Mouse (Mus musculus) heart, embryonic 16.5 days (tissue): ENCODE measurements around the gene Prdm1. TPM values are rescaled to one million over a fixed set of nuclear protein-coding genes. Genes with fewer than 3 reads are reported as not detected.

Source experiments
- ATAC-seq: fragments of 200-750 bp; cut with Nextera tagmentation; replicated peaks from 2 replicates; pipeline ENCODE4 v1.8.0; 2017; ENCODE audit warnings: moderate number of reproducible peaks; ENCODE audit not compliant: insufficient read depth, low FRiP score; ENCODE audit errors: extremely low read depth
- H3K27ac ChIP-seq: fragments of 300-500 bp; sonication (generic); 2 replicates; pipeline ENCODE4 v1.5.1; 2014; ENCODE audit warnings: mild to moderate bottlenecking, low read length, control low read depth, moderate library complexity
- H3K27me3 ChIP-seq: fragments of 300-500 bp; sonication (generic); 2 replicates; pipeline ENCODE4 v1.6.1; 2014; ENCODE audit warnings: low read length, mixed read lengths; ENCODE audit not compliant: control insufficient read depth, insufficient read depth
- H3K36me3 ChIP-seq: fragments of 300-500 bp; sonication (generic); 2 replicates; pipeline ENCODE4 v1.6.1; 2014; ENCODE audit not compliant: control insufficient read depth, insufficient read depth
- H3K4me1 ChIP-seq: fragments of 300-500 bp; sonication (generic); 2 replicates; pipeline ENCODE4 v1.6.1; 2014; ENCODE audit warnings: low read length, mixed read lengths; ENCODE audit not compliant: control insufficient read depth, insufficient read depth
- H3K4me2 ChIP-seq: fragments of 300-500 bp; sonication (generic); 2 replicates; pipeline ENCODE4 v1.6.1; 2014; ENCODE audit warnings: low read depth, mild to moderate bottlenecking, control low read depth, low read length
- H3K4me3 ChIP-seq: fragments of 300-500 bp; sonication (generic); 2 replicates; pipeline ENCODE4 v1.5.1; 2014; ENCODE audit warnings: mild to moderate bottlenecking, control low read depth, low read length
- H3K9ac ChIP-seq: fragments of 300-500 bp; sonication (generic); 2 replicates; pipeline ENCODE4 v1.6.1; 2014; ENCODE audit warnings: low read length, control low read depth
- H3K9me3 ChIP-seq: fragments of 300-500 bp; sonication (generic); replicated peaks from 2 replicates; pipeline ENCODE4 v1.6.1; 2016; ENCODE audit warnings: low read length; ENCODE audit not compliant: control insufficient read depth
- WGBS: fragments of 180-500 bp; shearing (Covaris S2); extraction: QIAGEN DNeasy Blood & Tissue Kit; methylation state at CpG from one replicate; pipeline ENCODE4 v1.1.7; 2014; 5-methylcytosine and 5-hydroxymethylcytosine counted together
- polyA plus RNA-seq: library from polyadenylated mRNA; unstranded; fragments of >200 nt; fragmentation: Nextera tagmentation; extraction: Ambion mirVana; gene quantifications from 2 replicates; pipeline ENCODE4 v1.2.1, GENCODE M21; 2015

The Prdm1 gene
- polyA plus RNA-seq, 1 experiment from 2014 or later: 0.98 TPM

GRCm38 (mm10) chr10:44529218-44530066, 1.1 kb upstream of the Prdm1 start:
- Histone ChIP-seq H3K4me3 (peak overlapping the region; percentile 76), H3K27me3 (peaks cover 32% of the 10 kb centered on the region), H3K9ac (peak overlapping the region; percentile 73), H3K36me3 (no peaks in the 10 kb centered on the region), H3K4me1 (peaks cover 8% of the 10 kb centered on the region), H3K27ac (no peak overlapping the region), H3K4me2 (peak overlapping the region; percentile 97), H3K9me3 (no peaks in the 10 kb centered on the region)
- peak; percentile 99 for ATAC-seq
- under 1% methylated on average over 42 of the region's 42 CpGs for WGBS

- Histone ChIP-seq H3K36me3 (no peaks in the 10 kb centered on the region), H3K4me1 (peaks cover 8% of the 10 kb centered on the region), H3K4me3 (peak overlapping the region; percentile 44), H3K9me3 (no peaks in the 10 kb centered on the region), H3K27me3 (peaks cover 36% of the 10 kb centered on the region), H3K4me2 (peak overlapping the region; percentile 63), H3K9ac (no peak overlapping the region), H3K27ac (no peak overlapping the region)
- ATAC-seq: no peak
- WGBS: 2% methylated on average over 16 of the region's 16 CpGs
These were observed 650 bp downstream of the Prdm1 start for GRCm38 (mm10) chr10:44527651-44528050.

GRCm38 (mm10) chr10:44526751-44527591, 1.3 kb downstream of the Prdm1 start:
- no peaks in the 10 kb centered on the region for H3K36me3 ChIP-seq
- 2% methylated on average over 31 of the region's 31 CpGs for WGBS
- ATAC-seq: no peak
- peaks cover 36% of the 10 kb centered on the region for H3K27me3 ChIP-seq
- H3K9me3 ChIP-seq: no peaks in the 10 kb centered on the region
- peaks cover 8% of the 10 kb centered on the region for H3K4me1 ChIP-seq
- peak overlapping the region; percentile 63 for H3K4me2 ChIP-seq
- 0 out of 2 replicates have a peak overlapping the region, but pooled peaks have one; percentile 26 for H3K9ac ChIP-seq
- H3K4me3 ChIP-seq: peak overlapping the region; percentile 44
- no peak overlapping the region for H3K27ac ChIP-seq

- H3K9ac ChIP-seq: no peak overlapping the region
- H3K9me3 ChIP-seq: no peaks in the 10 kb centered on the region
- H3K36me3 ChIP-seq: no peaks in the 10 kb centered on the region
- no peak overlapping the region for H3K27ac ChIP-seq
- H3K4me2 ChIP-seq: no peak overlapping the region
- no peak for ATAC-seq
- H3K4me3 ChIP-seq: no peak overlapping the region
- H3K4me1 ChIP-seq: peaks cover 3% of the 10 kb centered on the region; the same call in 1 of the 2 replicates
- peaks cover 10% of the 10 kb centered on the region for H3K27me3 ChIP-seq
- 42% methylated on average over 6 of the region's 6 CpGs for WGBS
These were observed 8.1 kb downstream of the Prdm1 start for GRCm38 (mm10) chr10:44520189-44520588.

GRCm38 (mm10) chr10:44518631-44519030, 9.7 kb downstream of the Prdm1 start:
- Histone ChIP-seq H3K4me3 (no peak overlapping the region), H3K36me3 (no peaks in the 10 kb centered on the region), H3K9ac (no peak overlapping the region), H3K27me3 (peaks cover 3% of the 10 kb centered on the region), H3K4me1 (peaks cover 3% of the 10 kb centered on the region; the same call in 1 of the 2 replicates), H3K27ac (no peak overlapping the region), H3K9me3 (no peaks in the 10 kb centered on the region), H3K4me2 (no peak overlapping the region)
- 50% methylated on average over 7 of the region's 7 CpGs for WGBS
- 0 out of 2 replicates have a peak, but pooled peaks have one; percentile 41 for ATAC-seq

GRCm38 (mm10) chr10:44513108-44513507, 15.2 kb downstream of the Prdm1 start:
- Histone ChIP-seq H3K27me3 (no peaks in the 10 kb centered on the region), H3K4me1 (peaks cover 1% of the 10 kb centered on the region; the same call in 1 of the 2 replicates), H3K9ac (no peak overlapping the region), H3K36me3 (no peaks in the 10 kb centered on the region), H3K4me2 (no peak overlapping the region), H3K9me3 (no peaks in the 10 kb centered on the region), H3K27ac (no peak overlapping the region), H3K4me3 (no peak overlapping the region)
- 82% methylated on average over 5 of the region's 5 CpGs for WGBS
- no peak for ATAC-seq

GRCm38 (mm10) chr10:44511029-44511428, 17.3 kb downstream of the Prdm1 start:
- no peak for ATAC-seq
- H3K9me3 ChIP-seq: no peaks in the 10 kb centered on the region
- no peak overlapping the region for H3K4me3 ChIP-seq
- no peak overlapping the region for H3K9ac ChIP-seq
- H3K4me1 ChIP-seq: no peaks in the 10 kb centered on the region
- no peak overlapping the region for H3K4me2 ChIP-seq
- WGBS: 77% methylated on average over 3 of the region's 3 CpGs
- H3K36me3 ChIP-seq: no peaks in the 10 kb centered on the region
- no peak overlapping the region for H3K27ac ChIP-seq
- H3K27me3 ChIP-seq: no peaks in the 10 kb centered on the region

GRCm38 (mm10) chr10:44508649-44509048, 19.7 kb downstream of the Prdm1 start:
- no peak overlapping the region for H3K9ac ChIP-seq
- no peaks in the 10 kb centered on the region for H3K9me3 ChIP-seq
- H3K4me1 ChIP-seq: no peaks in the 10 kb centered on the region
- no peak for ATAC-seq
- H3K27ac ChIP-seq: no peak overlapping the region
- H3K27me3 ChIP-seq: no peaks in the 10 kb centered on the region
- WGBS: 85% methylated on average over 7 of the region's 7 CpGs
- H3K36me3 ChIP-seq: no peaks in the 10 kb centered on the region
- no peak overlapping the region for H3K4me3 ChIP-seq
- no peak overlapping the region for H3K4me2 ChIP-seq

- Histone ChIP-seq H3K4me2 (no peak overlapping the region), H3K9me3 (no peaks in the 10 kb centered on the region), H3K36me3 (no peaks in the 10 kb centered on the region), H3K4me1 (no peaks in the 10 kb centered on the region), H3K4me3 (no peak overlapping the region), H3K9ac (no peak overlapping the region), H3K27me3 (no peaks in the 10 kb centered on the region), H3K27ac (no peak overlapping the region)
- ATAC-seq: no peak
- 27% methylated on average over 2 of the region's 2 CpGs for WGBS
These were observed 20.3 kb downstream of the Prdm1 start for GRCm38 (mm10) chr10:44507984-44508383.
